Mouse (Mus musculus) testis, adult 2 months (tissue): ENCODE measurements around the gene Bcl2l10.

Experiments used
- CTCF ChIP-seq: fragments of 200-500 bp; IDR thresholded peaks from 2 replicates; pipeline ENCODE4 v1.5.1; 2012; ENCODE audit warnings: low read depth, mild to moderate bottlenecking, inconsistent platforms, low read length, moderate library complexity; ENCODE audit not compliant: control insufficient read depth, insufficient read depth, insufficient replicate concordance
- POLR2A ChIP-seq: fragments of 200-500 bp; IDR thresholded peaks from 2 replicates; pipeline ENCODE4 v1.6.1; 2012; ENCODE audit warnings: low read depth, mild to moderate bottlenecking, inconsistent platforms, low read length, moderate library complexity; ENCODE audit not compliant: control insufficient read depth

- TF ChIP-seq POLR2A (no peak), CTCF (no peak)
Observed at GRCm38 (mm10) chr9:75382825-75383224, 35.3 kb downstream of the Bcl2l10 start.
